Mouse (Mus musculus) liver, adult 2 months (tissue): ENCODE measurements around the gene Rxylt1.

Source experiments
- CTCF ChIP-seq: fragments of 200-500 bp; IDR thresholded peaks from 2 replicates; pipeline ENCODE4 v1.5.1; 2011; ENCODE audit warnings: low read depth, low read length, control low read depth
- POLR2A ChIP-seq: fragments of 200-500 bp; IDR thresholded peaks from 2 replicates; pipeline ENCODE4 v1.6.1; 2011; ENCODE audit warnings: low read length, control low read depth; ENCODE audit not compliant: insufficient read depth; ENCODE audit errors: extremely low read depth

DNA sequence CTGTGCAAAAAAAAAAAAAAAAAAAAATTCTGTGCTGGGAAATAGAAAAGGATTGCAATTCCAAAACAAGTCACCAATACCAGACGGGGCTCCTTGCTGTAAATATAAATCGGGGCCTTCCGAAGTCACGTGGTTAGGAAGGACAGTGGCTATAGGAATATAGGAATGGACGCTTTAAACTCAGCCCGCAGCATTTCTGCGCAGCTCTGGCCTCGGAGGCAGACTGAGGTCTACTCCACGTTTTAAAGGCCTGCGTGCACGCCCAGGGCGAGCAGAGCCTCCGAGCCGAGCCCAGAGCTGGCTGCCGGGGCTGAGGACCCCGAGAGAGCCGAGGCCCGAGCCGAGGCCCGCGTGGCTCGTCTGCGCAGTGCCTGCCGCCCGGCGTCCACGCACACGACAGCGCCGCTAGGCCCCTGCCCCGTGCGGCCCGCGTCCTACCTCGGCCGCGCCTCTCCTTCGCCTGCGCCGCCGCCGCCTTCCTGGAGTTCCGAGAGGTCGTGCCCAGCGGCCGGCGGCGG is 650 bp downstream of the Rxylt1 start:
- no peak for TF ChIP-seq CTCF
- TF ChIP-seq POLR2A: no peak
